Mouse (Mus musculus) liver, embryonic 15.5 days (tissue): Measurements from ENCODE around the gene Olfr789. TPM values are rescaled to one million over a fixed set of nuclear protein-coding genes. Genes with fewer than 3 reads are reported as not detected.

Source experiments
- ATAC-seq: fragments of 200-750 bp; cut with Nextera tagmentation; 2 replicates; pipeline ENCODE4 v1.8.0; 2017; ENCODE audit warnings: moderate number of reproducible peaks, mild to moderate bottlenecking, moderate library complexity; ENCODE audit not compliant: insufficient read depth
- H3K27ac ChIP-seq: fragments of 300-500 bp; sonication (generic); replicated peaks from 2 replicates; pipeline ENCODE4 v1.5.1; 2015; ENCODE audit warnings: mild to moderate bottlenecking, inconsistent platforms
- H3K27me3 ChIP-seq: fragments of 300-500 bp; sonication (generic); 2 replicates; pipeline ENCODE4 v1.6.1; 2015; ENCODE audit warnings: mild to moderate bottlenecking, inconsistent platforms
- H3K36me3 ChIP-seq: fragments of 300-500 bp; sonication (generic); replicated peaks from 2 replicates; pipeline ENCODE4 v1.6.1; 2015; ENCODE audit warnings: moderate library complexity, mild to moderate bottlenecking, inconsistent platforms
- H3K4me1 ChIP-seq: fragments of 300-500 bp; sonication (generic); replicated peaks from 2 replicates; pipeline ENCODE4 v1.6.1; 2015; ENCODE audit warnings: inconsistent platforms
- H3K4me2 ChIP-seq: fragments of 300-500 bp; sonication (generic); 2 replicates; pipeline ENCODE4 v1.6.1; 2015; ENCODE audit warnings: moderate library complexity, mild to moderate bottlenecking, inconsistent platforms
- H3K4me3 ChIP-seq: fragments of 300-500 bp; sonication (generic); replicated peaks from 2 replicates; pipeline ENCODE4 v1.5.1; 2015; ENCODE audit warnings: mild to moderate bottlenecking, inconsistent platforms
- H3K9ac ChIP-seq: fragments of 300-500 bp; sonication (generic); 2 replicates; pipeline ENCODE4 v1.6.1; 2015; ENCODE audit warnings: moderate library complexity, mild to moderate bottlenecking, inconsistent platforms
- H3K9me3 ChIP-seq: fragments of 300-500 bp; sonication (generic); replicated peaks from 2 replicates; pipeline ENCODE4 v1.6.1; 2016; ENCODE audit warnings: inconsistent platforms
- WGBS: fragments of 180-500 bp; shearing (Covaris S2); methylation state at CpG from one replicate; pipeline ENCODE4 v1.1.7; 2015; ENCODE audit warnings: mixed read lengths; ENCODE audit not compliant: insufficient replicate concordance; 5-methylcytosine and 5-hydroxymethylcytosine counted together
- polyA plus RNA-seq: library from polyadenylated mRNA; unstranded; fragments of >200 nt; fragmentation: Nextera tagmentation; extraction: Ambion mirVana; gene quantifications from 2 replicates; pipeline ENCODE4 v1.2.1, GENCODE M21; 2015

The Olfr789 gene
- polyA plus RNA-seq: not detected in 2 replicates

DNA sequence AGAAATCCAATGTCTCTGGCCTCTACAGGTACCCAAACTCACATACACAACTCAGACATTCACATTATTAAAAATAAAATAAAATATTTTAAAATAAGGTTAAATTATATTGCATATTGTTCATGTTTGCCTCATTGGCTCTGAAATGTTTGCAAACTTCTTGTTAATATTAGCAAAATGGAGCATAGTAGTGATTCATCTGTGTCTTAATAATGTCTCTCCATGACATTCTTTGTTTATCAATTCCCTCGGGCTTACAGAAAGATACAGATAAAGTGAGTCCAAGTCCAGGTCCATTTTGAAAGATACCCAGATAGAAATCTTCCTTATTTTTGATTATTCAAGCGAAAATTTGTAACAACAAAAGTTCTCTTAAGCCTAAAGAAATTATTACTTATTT lies at the start of gene Olfr789:
TSS of gene Olfr789 (plus strand) at position 301 of the 400 bp plus-strand sequence.
- Histone ChIP-seq H3K36me3 (no peaks in the 10 kb centered on the region), H3K9me3 (no peaks in the 10 kb centered on the region), H3K9ac (no peak within 1 kb of the TSS), H3K27ac (no peak within 1 kb of the TSS), H3K4me3 (no peak within 1 kb of the TSS), H3K4me2 (no peak within 1 kb of the TSS), H3K4me1 (no peaks in the 10 kb centered on the region), H3K27me3 (no peaks in the 10 kb centered on the region)
- 31% methylated on average over 2 of the region's 2 CpGs for WGBS
- ATAC-seq: no peak

DNA sequence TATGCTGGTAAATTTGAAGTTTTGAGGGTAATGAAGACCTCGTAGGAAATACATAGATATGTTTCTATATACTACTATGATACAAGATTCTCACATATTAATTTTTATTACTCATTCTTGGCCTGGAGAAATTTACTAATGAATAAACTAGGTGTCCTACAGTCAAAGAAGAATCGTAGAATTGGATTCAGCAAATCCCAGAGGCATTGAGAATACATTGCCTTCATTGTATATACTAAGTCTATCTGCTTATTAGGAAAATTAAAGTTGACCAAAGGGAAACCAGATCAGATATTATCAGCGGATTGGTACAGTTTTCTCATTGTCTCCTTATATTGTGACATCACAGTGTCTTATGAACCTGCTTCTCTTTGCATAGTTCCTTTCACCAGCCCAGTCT lies 23.0 kb upstream of the Olfr789 start, which contains the start of gene Olfr787:
TSS of gene Olfr787 (plus strand) at position 301 of the 400 bp plus-strand sequence.
- Histone ChIP-seq H3K9ac (no peak within 1 kb of the TSS), H3K27ac (no peak within 1 kb of the TSS), H3K4me2 (no peak within 1 kb of the TSS), H3K36me3 (no peaks in the 10 kb centered on the region), H3K9me3 (no peaks in the 10 kb centered on the region), H3K4me1 (no peaks in the 10 kb centered on the region), H3K27me3 (no peaks in the 10 kb centered on the region), H3K4me3 (no peak within 1 kb of the TSS)
- 49% methylated on average over 3 of the region's 3 CpGs for WGBS
- no peak for ATAC-seq

DNA sequence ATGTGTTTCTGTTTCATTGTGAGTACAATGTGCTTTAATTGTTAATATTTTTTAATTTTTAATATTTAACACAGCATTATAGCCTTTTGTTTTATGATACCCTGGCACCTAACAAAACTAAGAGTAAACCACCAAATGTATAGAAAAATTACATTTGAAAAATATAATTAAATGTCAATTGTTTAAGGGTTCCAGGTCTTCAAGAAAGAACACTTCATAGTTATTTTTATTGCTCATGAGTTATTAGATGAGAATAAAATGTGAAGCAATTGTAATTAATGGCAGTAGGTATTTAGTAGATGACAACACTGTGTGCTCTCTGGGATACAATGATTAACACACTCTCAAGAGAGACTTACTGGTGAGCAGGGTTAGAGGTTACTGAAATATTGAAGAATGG lies 13.9 kb upstream of the Olfr789 start, which contains the start of gene Olfr788:
TSS of gene Olfr788 (plus strand) at position 301 of the 400 bp plus-strand sequence.
- ATAC-seq: no peak
- H3K36me3 ChIP-seq: no peaks in the 10 kb centered on the region

DNA sequence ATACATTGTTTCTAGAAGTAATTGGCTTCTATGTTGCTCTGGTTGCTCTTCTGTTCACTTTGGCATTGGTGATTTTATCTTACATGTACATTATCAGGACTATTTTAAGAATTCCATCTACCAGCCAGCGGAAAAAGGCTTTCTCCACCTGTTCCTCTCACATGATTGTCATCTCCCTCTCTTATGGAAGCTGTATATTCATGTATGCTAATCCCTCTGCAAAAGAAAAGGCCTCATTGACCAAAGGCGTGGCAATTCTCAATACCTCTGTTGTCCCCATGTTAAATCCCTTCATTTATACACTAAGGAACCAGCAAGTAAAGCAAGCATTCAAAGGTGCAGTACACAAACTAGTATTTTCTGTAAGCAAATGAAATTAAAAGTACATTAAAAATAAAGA lies 11.3 kb upstream of the Olfr789 start:
- 42% methylated on average over 2 of the region's 2 CpGs for WGBS
- Histone ChIP-seq H3K4me1 (no peaks in the 10 kb centered on the region), H3K27me3 (no peaks in the 10 kb centered on the region), H3K4me3 (no peak overlapping the region), H3K4me2 (no peak overlapping the region), H3K9me3 (no peaks in the 10 kb centered on the region), H3K9ac (no peak overlapping the region), H3K27ac (no peak overlapping the region), H3K36me3 (no peaks in the 10 kb centered on the region)
- no peak for ATAC-seq

More for the DNA sequence above, 13.9 kb upstream of the Olfr789 start, which contains the start of gene Olfr788:
- Histone ChIP-seq H3K27ac (no peak within 1 kb of the TSS), H3K4me2 (no peak within 1 kb of the TSS), H3K27me3 (no peaks in the 10 kb centered on the region), H3K4me3 (no peak within 1 kb of the TSS), H3K9me3 (no peaks in the 10 kb centered on the region), H3K9ac (no peak within 1 kb of the TSS), H3K4me1 (no peaks in the 10 kb centered on the region)

DNA sequence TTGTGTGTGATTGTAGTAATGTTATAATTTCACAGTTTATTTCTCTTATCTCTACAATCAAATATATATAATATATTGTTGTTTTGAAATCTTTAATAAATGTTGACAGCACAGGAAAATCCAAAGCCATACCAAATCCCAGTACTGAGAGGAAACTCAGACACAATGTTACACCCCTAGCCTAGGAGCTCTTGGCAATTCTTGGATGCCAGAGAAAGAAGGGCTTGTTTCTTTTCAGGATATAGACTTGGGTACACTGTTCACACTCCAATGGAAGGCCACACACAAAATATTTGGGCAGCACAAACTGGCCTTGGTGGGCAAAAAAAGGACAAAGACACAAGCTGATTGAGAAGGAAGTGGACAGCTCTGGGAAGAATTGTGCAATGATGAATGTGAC lies 10.8 kb upstream of the Olfr789 start:
- H3K27ac ChIP-seq: no peak overlapping the region
- H3K36me3 ChIP-seq: no peaks in the 10 kb centered on the region
- no peaks in the 10 kb centered on the region for H3K4me1 ChIP-seq
- H3K4me3 ChIP-seq: no peak overlapping the region
- H3K4me2 ChIP-seq: no peak overlapping the region
- H3K9ac ChIP-seq: no peak overlapping the region
- H3K9me3 ChIP-seq: no peaks in the 10 kb centered on the region
- ATAC-seq: no peak
- no peaks in the 10 kb centered on the region for H3K27me3 ChIP-seq

DNA sequence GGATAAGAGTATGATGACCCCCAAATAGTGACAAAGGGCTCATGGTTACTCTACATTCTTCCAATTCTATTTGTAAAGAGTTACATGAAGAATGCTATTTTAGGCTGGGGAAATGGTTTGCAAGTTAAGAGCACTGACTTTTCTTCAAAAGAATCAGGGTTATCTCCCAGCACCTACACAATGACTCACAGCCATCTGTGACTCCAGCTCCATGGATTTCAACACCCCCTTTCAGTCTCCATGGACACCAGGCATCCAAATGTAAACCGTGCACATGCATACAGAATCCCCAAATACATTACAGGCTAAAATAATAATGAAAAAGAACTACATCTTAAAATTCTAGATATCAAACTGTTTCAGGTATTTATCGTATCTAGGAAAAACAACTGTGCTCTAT lies 5.5 kb downstream of the Olfr789 start:
- 55% methylated on average over 2 of the region's 2 CpGs for WGBS

DNA sequence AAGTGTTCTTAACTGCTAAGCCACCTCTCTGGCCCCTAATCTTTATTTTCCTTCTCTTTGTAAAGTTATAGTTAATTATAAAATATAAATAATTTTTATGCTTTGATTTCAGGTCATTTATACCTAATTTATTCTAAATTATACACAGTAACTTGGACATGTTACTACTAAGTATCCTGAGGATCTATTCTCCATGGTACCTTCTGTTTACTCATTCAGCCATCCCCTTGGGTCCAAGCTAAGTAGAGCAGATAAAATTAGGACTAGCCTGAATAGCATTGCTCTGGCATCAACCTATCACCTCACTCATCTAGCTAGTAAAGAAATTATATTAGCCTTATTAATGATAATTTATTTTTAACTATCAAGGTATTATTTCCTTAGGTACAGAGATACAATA lies 13.6 kb downstream of the Olfr789 start, which contains the start of gene Olfr790:
TSS of gene Olfr790 (plus strand) at position 301 of the 400 bp plus-strand sequence.
- H3K9ac ChIP-seq: no peak within 1 kb of the TSS
- no peak within 1 kb of the TSS for H3K4me3 ChIP-seq
- H3K4me2 ChIP-seq: no peak within 1 kb of the TSS
- no peaks in the 10 kb centered on the region for H3K9me3 ChIP-seq
- no peak within 1 kb of the TSS for H3K27ac ChIP-seq
- no peaks in the 10 kb centered on the region for H3K4me1 ChIP-seq
- no peaks in the 10 kb centered on the region for H3K36me3 ChIP-seq
- ATAC-seq: no peak
- no peaks in the 10 kb centered on the region for H3K27me3 ChIP-seq

More for the DNA sequence above, 5.5 kb downstream of the Olfr789 start:
- no peak overlapping the region for H3K4me3 ChIP-seq
- H3K4me2 ChIP-seq: no peak overlapping the region
- ATAC-seq: no peak
- H3K27me3 ChIP-seq: no peaks in the 10 kb centered on the region
- no peaks in the 10 kb centered on the region for H3K36me3 ChIP-seq
- no peak overlapping the region for H3K9ac ChIP-seq
- H3K4me1 ChIP-seq: no peaks in the 10 kb centered on the region
- no peak overlapping the region for H3K27ac ChIP-seq
- H3K9me3 ChIP-seq: no peaks in the 10 kb centered on the region

DNA sequence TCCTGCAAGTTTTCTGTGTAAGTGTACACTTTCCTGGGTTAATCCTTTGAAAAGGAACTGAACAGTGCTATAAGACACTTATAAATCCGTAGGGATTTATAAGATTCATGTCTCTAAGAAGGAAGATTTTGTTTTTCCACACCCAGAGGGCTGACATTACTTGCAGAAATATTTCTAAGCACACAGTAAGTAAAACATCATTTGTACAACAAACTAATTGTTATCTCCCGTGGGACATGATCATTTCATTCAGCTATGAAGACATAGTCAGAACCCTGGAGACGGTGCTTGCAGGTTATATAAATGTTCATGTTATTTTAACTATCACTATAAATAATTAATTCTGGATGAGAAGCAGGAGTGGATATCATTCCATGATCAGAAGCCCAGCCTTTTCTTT lies 36.9 kb downstream of the Olfr789 start, which contains the start of gene Olfr791:
TSS of gene Olfr791 (plus strand) at position 301 of the 400 bp plus-strand sequence.
- whole genome bisulfite sequencing: 35% methylated on average over 3 of the region's 3 CpGs
- Histone ChIP-seq H3K4me3 (no peak within 1 kb of the TSS), H3K27me3 (no peaks in the 10 kb centered on the region), H3K9ac (no peak within 1 kb of the TSS), H3K9me3 (no peaks in the 10 kb centered on the region), H3K36me3 (no peaks in the 10 kb centered on the region), H3K27ac (no peak within 1 kb of the TSS), H3K4me2 (no peak within 1 kb of the TSS), H3K4me1 (no peaks in the 10 kb centered on the region)
- ATAC-seq: no peak

DNA sequence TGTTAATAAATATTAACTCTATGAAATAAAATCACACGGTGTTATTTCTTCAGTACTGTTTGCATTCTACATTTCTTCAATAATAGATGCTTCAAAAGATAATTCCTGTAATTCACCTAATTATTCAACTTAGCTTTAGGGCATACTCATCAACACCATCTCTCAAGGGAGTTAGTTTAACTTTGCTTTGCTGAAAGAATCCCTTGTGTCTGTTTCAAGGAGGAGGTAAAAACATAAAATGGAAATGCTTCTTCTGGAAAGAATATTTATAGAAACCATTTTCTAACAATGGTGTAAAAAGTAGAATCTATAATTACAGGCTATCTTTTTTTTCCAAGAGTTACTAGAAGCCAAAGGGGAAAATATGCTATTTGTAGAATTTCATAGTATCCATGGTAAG lies 54.3 kb downstream of the Olfr789 start, which contains the start of gene Olfr792:
TSS of gene Olfr792 (plus strand) at position 301 of the 400 bp plus-strand sequence.
- Histone ChIP-seq H3K27ac (no peak within 1 kb of the TSS), H3K9me3 (no peaks in the 10 kb centered on the region), H3K36me3 (no peaks in the 10 kb centered on the region), H3K4me3 (no peak within 1 kb of the TSS), H3K4me1 (no peaks in the 10 kb centered on the region), H3K27me3 (no peaks in the 10 kb centered on the region), H3K4me2 (no peak within 1 kb of the TSS), H3K9ac (no peak within 1 kb of the TSS)
- 33% methylated on average over 1 of the region's 1 CpGs for WGBS
- ATAC-seq: no peak

Other genes with a start within 250 kb of the Olfr789 start
- gene Olfr774, start 248.5 kb upstream of the Olfr789 start, polyA plus RNA-seq: not detected in 2 replicates
- gene Olfr775, start 236.3 kb upstream of the Olfr789 start, polyA plus RNA-seq: not detected in 2 replicates
- gene Olfr776, start 225.6 kb upstream of the Olfr789 start, polyA plus RNA-seq: not detected in 2 replicates
- not detected in 2 replicates for gene Olfr777, start 213.3 kb upstream of the Olfr789 start, polyA plus RNA-seq
- gene Olfr780, start 166.6 kb upstream of the Olfr789 start, polyA plus RNA-seq: not detected in 2 replicates
- gene Olfr781, start 155.9 kb upstream of the Olfr789 start, polyA plus RNA-seq: not detected in 2 replicates
- not detected in 2 replicates for gene Olfr782, start 135.9 kb upstream of the Olfr789 start, polyA plus RNA-seq
- not detected in 2 replicates for gene Olfr784, start 100.7 kb upstream of the Olfr789 start, polyA plus RNA-seq
- gene Olfr785, start 79.3 kb upstream of the Olfr789 start, polyA plus RNA-seq: not detected in 2 replicates
- gene Olfr786, start 57.4 kb upstream of the Olfr789 start, polyA plus RNA-seq: not detected in 2 replicates
- gene Olfr787, start 22.9 kb upstream of the Olfr789 start, polyA plus RNA-seq: not detected in 2 replicates
- not detected in 2 replicates for gene Olfr788, start 13.8 kb upstream of the Olfr789 start, polyA plus RNA-seq
- not detected in 2 replicates for gene Olfr790, start 13.7 kb downstream of the Olfr789 start, polyA plus RNA-seq
- gene Olfr791, start 37.0 kb downstream of the Olfr789 start, polyA plus RNA-seq: not detected in 2 replicates
- not detected in 2 replicates for gene Olfr792, start 54.4 kb downstream of the Olfr789 start, polyA plus RNA-seq
- not detected in 2 replicates for gene Olfr794, start 82.9 kb downstream of the Olfr789 start, polyA plus RNA-seq
- not detected in 2 replicates for gene Olfr796, start 127.8 kb downstream of the Olfr789 start, polyA plus RNA-seq
- not detected in 2 replicates for gene Olfr798, start 143.2 kb downstream of the Olfr789 start, polyA plus RNA-seq
- gene Olfr799, start 152.7 kb downstream of the Olfr789 start, polyA plus RNA-seq: not detected in 2 replicates
- gene Olfr800, start 172.9 kb downstream of the Olfr789 start, polyA plus RNA-seq: not detected in 2 replicates
- gene Olfr801, start 189.1 kb downstream of the Olfr789 start, polyA plus RNA-seq: not detected in 2 replicates
- gene Olfr802, start 203.4 kb downstream of the Olfr789 start, polyA plus RNA-seq: not detected in 2 replicates
- not detected in 2 replicates for gene Olfr803, start 209.5 kb downstream of the Olfr789 start, polyA plus RNA-seq
- gene Olfr804, start 218.5 kb downstream of the Olfr789 start, polyA plus RNA-seq: not detected in 2 replicates
- gene Olfr805, start 244.6 kb downstream of the Olfr789 start, polyA plus RNA-seq: not detected in 2 replicates